Mouse (Mus musculus) gastrocnemius, adult 18-20 months (tissue): ENCODE measurements around the gene Chst12. TPM values are rescaled to one million over a fixed set of nuclear protein-coding genes. Genes with fewer than 3 reads are reported as not detected.

Source experiments
- DNase-seq: peaks from one replicate; pipeline ENCODE4 v3.0.0; 2021; ENCODE audit warnings: low spot score
- total RNA-seq, 2 experiments: library from RNA; stranded (reverse); gene quantifications; 2 replicates each; pipeline ENCODE4 v1.2.3; 2021

Chst12 gene
- total RNA-seq, 2 experiments from 2014 or later, result 4.2 to 5.0 TPM

- DNase-seq, result no peak
These were observed 65.0 kb downstream of the Chst12 start for GRCm38 (mm10) chr5:140570223-140570870.

- no peak for DNase-seq
These were observed 65.9 kb downstream of the Chst12 start for GRCm38 (mm10) chr5:140571201-140571600.

GRCm38 (mm10) chr5:140571673-140572072 lies 66.3 kb downstream of the Chst12 start:
- DNase-seq, result peak; percentile 93

GRCm38 (mm10) chr5:140572611-140573010 lies 67.3 kb downstream of the Chst12 start:
- peak; percentile 77 for DNase-seq

Other genes starting within 250 kb of the Chst12 start
- 1 to 10 TPM; 7.0 to 7.2 TPM for gene Mad1l1, start 184.0 kb upstream of the Chst12 start, total RNA-seq
- gene Nudt1, start 183.9 kb upstream of the Chst12 start, total RNA-seq, result 1 to 10 TPM; 4.8 to 6.4 TPM
- gene Mrm2, start 173.7 kb upstream of the Chst12 start, total RNA-seq, result 1 to 10 TPM; 5.8 to 6.2 TPM
- gene Snx8, start 116.3 kb upstream of the Chst12 start, total RNA-seq, result 10 to 100 TPM in 1 of 2 experiments, 1 to 10 TPM in 1; 8.0 to 10.7 TPM
- gene Eif3b, start 86.2 kb upstream of the Chst12 start, total RNA-seq, result 10 to 100 TPM; 78.9 to 84.5 TPM
- not detected for gene Gm4869, start 59.9 kb upstream of the Chst12 start, total RNA-seq
- gene Grifin, start 59.5 kb downstream of the Chst12 start, total RNA-seq, result not detected
- 1 to 10 TPM; 3.3 to 3.5 TPM for gene Lfng, start 101.8 kb downstream of the Chst12 start, total RNA-seq
- gene Ttyh3, start 143.5 kb downstream of the Chst12 start, total RNA-seq, result 1 to 10 TPM; 4.1 to 5.4 TPM
- gene Iqce, start 196.8 kb downstream of the Chst12 start, total RNA-seq, result 1 to 10 TPM; 1.6 to 2.2 TPM
- 1 to 10 TPM; 4.5 to 5.3 TPM for gene Brat1, start 199.5 kb downstream of the Chst12 start, total RNA-seq
- under 1 TPM in 1 of 2 experiments, not detected in 1; 0.36 TPM for gene Amz1, start 218.6 kb downstream of the Chst12 start, total RNA-seq